Mouse (Mus musculus): ENCODE results near the gene Zfp213. TPM values are rescaled to one million over a fixed set of nuclear protein-coding genes. Genes with fewer than 3 reads are reported as not detected.

Gene Zfp213
- polyA plus RNA-seq, 1 experiment from 2014 or later, result 15.1 TPM

- Histone ChIP-seq H3K9me3 (replicated peaks; ENCODE audit: control insufficient read depth, low read length) (no peaks in the 10 kb centered on the region), H3K27me3 (ENCODE audit: control insufficient read depth, insufficient read depth, low read length) (no peaks in the 10 kb centered on the region), H3K9ac (ENCODE audit: low read depth, low read length) (no peak overlapping the region), H3K27ac (ENCODE audit: low read depth, low read length) (no peak overlapping the region), H3K4me2 (peak overlapping the region; percentile 63), H3K4me1 (ENCODE audit: control insufficient read depth, insufficient read depth, low read length) (no peaks in the 10 kb centered on the region), H3K36me3 (ENCODE audit: control insufficient read depth, insufficient read depth, low read length) (no peaks in the 10 kb centered on the region), H3K4me3 (ENCODE audit: low read depth, low read length) (peak overlapping the region; percentile 82)
- 13% methylated on average over 6 of the region's 6 CpGs for WGBS (ENCODE audit: insufficient replicate concordance)
- ATAC-seq (replicated peaks; ENCODE audit: insufficient number of reproducible peaks, low FRiP score, low TSS enrichment), result no peak
These were observed 18.2 kb downstream of the Zfp213 start for GRCm38 (mm10) chr17:23545841-23546240.

GRCm38 (mm10) chr17:23544766-23545165 lies 19.3 kb downstream of the Zfp213 start:
- no peaks in the 10 kb centered on the region for H3K36me3 ChIP-seq (ENCODE audit: control insufficient read depth, insufficient read depth, low read length)
- 96% methylated on average over 1 of the region's 1 CpGs for WGBS (ENCODE audit: insufficient replicate concordance)
- H3K27me3 ChIP-seq (ENCODE audit: control insufficient read depth, insufficient read depth, low read length), result no peaks in the 10 kb centered on the region
- H3K9me3 ChIP-seq (replicated peaks; ENCODE audit: control insufficient read depth, low read length), result no peaks in the 10 kb centered on the region
- no peak overlapping the region for H3K4me2 ChIP-seq
- no peak overlapping the region for H3K4me3 ChIP-seq (ENCODE audit: low read depth, low read length)
- no peaks in the 10 kb centered on the region for H3K4me1 ChIP-seq (ENCODE audit: control insufficient read depth, insufficient read depth, low read length)
- no peak overlapping the region for H3K9ac ChIP-seq (ENCODE audit: low read depth, low read length)
- no peak for ATAC-seq (replicated peaks; ENCODE audit: insufficient number of reproducible peaks, low FRiP score, low TSS enrichment)
- H3K27ac ChIP-seq (ENCODE audit: low read depth, low read length), result no peak overlapping the region

GRCm38 (mm10) chr17:23543983-23544382 lies 20.1 kb downstream of the Zfp213 start:
- Histone ChIP-seq H3K4me2 (no peak overlapping the region), H3K4me1 (ENCODE audit: control insufficient read depth, insufficient read depth, low read length) (no peaks in the 10 kb centered on the region), H3K9me3 (replicated peaks; ENCODE audit: control insufficient read depth, low read length) (no peaks in the 10 kb centered on the region), H3K9ac (ENCODE audit: low read depth, low read length) (no peak overlapping the region), H3K36me3 (ENCODE audit: control insufficient read depth, insufficient read depth, low read length) (no peaks in the 10 kb centered on the region), H3K27me3 (ENCODE audit: control insufficient read depth, insufficient read depth, low read length) (no peaks in the 10 kb centered on the region), H3K4me3 (ENCODE audit: low read depth, low read length) (no peak overlapping the region), H3K27ac (ENCODE audit: low read depth, low read length) (no peak overlapping the region)
- WGBS (ENCODE audit: insufficient replicate concordance), result 72% methylated on average over 4 of the region's 4 CpGs
- ATAC-seq (replicated peaks; ENCODE audit: insufficient number of reproducible peaks, low FRiP score, low TSS enrichment), result no peak

GRCm38 (mm10) chr17:23543325-23543724 lies 20.7 kb downstream of the Zfp213 start:
- Histone ChIP-seq H3K9ac (ENCODE audit: low read depth, low read length) (no peak overlapping the region), H3K9me3 (replicated peaks; ENCODE audit: control insufficient read depth, low read length) (no peaks in the 10 kb centered on the region), H3K36me3 (ENCODE audit: control insufficient read depth, insufficient read depth, low read length) (no peaks in the 10 kb centered on the region), H3K27ac (ENCODE audit: low read depth, low read length) (no peak overlapping the region), H3K4me2 (no peak overlapping the region), H3K27me3 (ENCODE audit: control insufficient read depth, insufficient read depth, low read length) (no peaks in the 10 kb centered on the region), H3K4me1 (ENCODE audit: control insufficient read depth, insufficient read depth, low read length) (no peaks in the 10 kb centered on the region), H3K4me3 (ENCODE audit: low read depth, low read length) (no peak overlapping the region)
- ATAC-seq (replicated peaks; ENCODE audit: insufficient number of reproducible peaks, low FRiP score, low TSS enrichment), result no peak
- WGBS (ENCODE audit: insufficient replicate concordance), result 40% methylated on average over 5 of the region's 5 CpGs

GRCm38 (mm10) chr17:23542835-23543234 lies 21.2 kb downstream of the Zfp213 start:
- Histone ChIP-seq H3K36me3 (ENCODE audit: control insufficient read depth, insufficient read depth, low read length) (no peaks in the 10 kb centered on the region), H3K4me3 (ENCODE audit: low read depth, low read length) (no peak overlapping the region), H3K9ac (ENCODE audit: low read depth, low read length) (no peak overlapping the region), H3K27ac (ENCODE audit: low read depth, low read length) (no peak overlapping the region), H3K4me2 (peak overlapping the region; percentile 9; the same call in 1 of the 2 replicates), H3K4me1 (ENCODE audit: control insufficient read depth, insufficient read depth, low read length) (peaks cover 2% of the 10 kb centered on the region; the same call in 1 of the 2 replicates), H3K9me3 (replicated peaks; ENCODE audit: control insufficient read depth, low read length) (no peaks in the 10 kb centered on the region), H3K27me3 (ENCODE audit: control insufficient read depth, insufficient read depth, low read length) (no peaks in the 10 kb centered on the region)
- 49% methylated on average over 4 of the region's 4 CpGs for WGBS (ENCODE audit: insufficient replicate concordance)
- no peak for ATAC-seq (replicated peaks; ENCODE audit: insufficient number of reproducible peaks, low FRiP score, low TSS enrichment)

- ATAC-seq (replicated peaks; ENCODE audit: insufficient number of reproducible peaks, low FRiP score, low TSS enrichment), result no peak
- H3K9ac ChIP-seq (ENCODE audit: low read depth, low read length), result no peak overlapping the region
- 13% methylated on average over 12 of the region's 12 CpGs for WGBS (ENCODE audit: insufficient replicate concordance)
These were observed 21.9 kb downstream of the Zfp213 start for GRCm38 (mm10) chr17:23542004-23542720.

GRCm38 (mm10) chr17:23540605-23541475 lies 23.2 kb downstream of the Zfp213 start:
- Histone ChIP-seq H3K9ac (ENCODE audit: low read depth, low read length) (no peak overlapping the region), H3K27me3 (ENCODE audit: control insufficient read depth, insufficient read depth, low read length) (no peaks in the 10 kb centered on the region), H3K4me2 (peak overlapping the region; percentile 53), H3K4me3 (ENCODE audit: low read depth, low read length) (peak overlapping the region; percentile 22), H3K9me3 (replicated peaks; ENCODE audit: control insufficient read depth, low read length) (no peaks in the 10 kb centered on the region), H3K27ac (ENCODE audit: low read depth, low read length) (no peak overlapping the region), H3K36me3 (ENCODE audit: control insufficient read depth, insufficient read depth, low read length) (no peaks in the 10 kb centered on the region), H3K4me1 (ENCODE audit: control insufficient read depth, insufficient read depth, low read length) (peaks cover 5% of the 10 kb centered on the region; the same call in 1 of the 2 replicates)
- WGBS (ENCODE audit: insufficient replicate concordance), result 9% methylated on average over 31 of the region's 31 CpGs
- peak; percentile 64; the same call in 1 of the 2 replicates for ATAC-seq (replicated peaks; ENCODE audit: insufficient number of reproducible peaks, low FRiP score, low TSS enrichment)

More at GRCm38 (mm10) chr17:23542004-23542720, 21.9 kb downstream of the Zfp213 start:
- Histone ChIP-seq H3K36me3 (ENCODE audit: control insufficient read depth, insufficient read depth, low read length) (no peaks in the 10 kb centered on the region), H3K4me3 (ENCODE audit: low read depth, low read length) (peak overlapping the region; percentile 4), H3K9me3 (replicated peaks; ENCODE audit: control insufficient read depth, low read length) (no peaks in the 10 kb centered on the region), H3K4me2 (peak overlapping the region; percentile 43), H3K27me3 (ENCODE audit: control insufficient read depth, insufficient read depth, low read length) (no peaks in the 10 kb centered on the region), H3K4me1 (ENCODE audit: control insufficient read depth, insufficient read depth, low read length) (peaks cover 5% of the 10 kb centered on the region; the same call in 1 of the 2 replicates), H3K27ac (ENCODE audit: low read depth, low read length) (no peak overlapping the region)

- Histone ChIP-seq H3K4me2 (peak overlapping the region; percentile 53), H3K9ac (ENCODE audit: low read depth, low read length) (no peak overlapping the region), H3K36me3 (ENCODE audit: control insufficient read depth, insufficient read depth, low read length) (no peaks in the 10 kb centered on the region), H3K4me3 (ENCODE audit: low read depth, low read length) (peak overlapping the region; percentile 22), H3K9me3 (replicated peaks; ENCODE audit: control insufficient read depth, low read length) (no peaks in the 10 kb centered on the region), H3K27ac (ENCODE audit: low read depth, low read length) (no peak overlapping the region), H3K27me3 (ENCODE audit: control insufficient read depth, insufficient read depth, low read length) (no peaks in the 10 kb centered on the region), H3K4me1 (ENCODE audit: control insufficient read depth, insufficient read depth, low read length) (peaks cover 5% of the 10 kb centered on the region; the same call in 1 of the 2 replicates)
- WGBS (ENCODE audit: insufficient replicate concordance), result 35% methylated on average over 3 of the region's 3 CpGs
- no peak for ATAC-seq (replicated peaks; ENCODE audit: insufficient number of reproducible peaks, low FRiP score, low TSS enrichment)
These were observed 23.9 kb downstream of the Zfp213 start for GRCm38 (mm10) chr17:23540106-23540505.
